Mouse (Mus musculus) lung, postnatal 0 days (tissue): ENCODE measurements around the gene Mfap3.

Experiments used
- CTCF ChIP-seq: IDR thresholded peaks from 2 replicates; pipeline ENCODE4 v1.5.1; 2016; ENCODE audit warnings: antibody characterized with exemption, mild to moderate bottlenecking
- EP300 ChIP-seq: IDR thresholded peaks from 2 replicates; pipeline ENCODE4 v1.6.1; 2016; ENCODE audit warnings: antibody characterized with exemption, mild to moderate bottlenecking, control low read depth

GRCm38 (mm10) chr11:57576871-57577515 is 58.5 kb downstream of the Mfap3 start:
- no peak for TF ChIP-seq EP300
- TF ChIP-seq CTCF = no peak
